ENCODE assay signal across 9 mouse cellular contexts in genomic region chr7:102076714-102077296, GRCm38 (mm10). TPM values are rescaled to one million over a fixed set of nuclear protein-coding genes. Genes with fewer than 3 reads are reported as not detected.
DNase-seq lines count a peak whose midpoint lies in the region; ATAC-seq and TF ChIP-seq lines count a peak whose summit lies in the region.
"Had no signal": no experiment of that assay in that cellular context is flagged by ENCODE, and none has a peak within 500 bp of the region (broad histone marks: within the 10 kb centered on the region; RNA-seq: fewer than 3 reads in every experiment).

No protein-coding gene starts in this region.

- no peak overlapping the region for H3K4me2 ChIP-seq in intestine, postnatal 0 days (replicated peaks; ENCODE audit: low read depth)
- H3K4me2 ChIP-seq in intestine, embryonic 15.5 days (replicated peaks) = no peak overlapping the region
- no peak overlapping the region for H3K4me2 ChIP-seq in heart, embryonic 11.5 days

- no peak for ATAC-seq in intestine, postnatal 0 days
- no peak for ATAC-seq in intestine, embryonic 15.5 days
- peak; percentile 76 for ATAC-seq in common myeloid progenitor, adult 5-6 weeks (replicated peaks; ENCODE audit: low read depth, poor library complexity, severe bottlenecking)
- ATAC-seq in heart, embryonic 11.5 days (replicated peaks; ENCODE audit: insufficient number of reproducible peaks, low FRiP score, low TSS enrichment) = no peak

- H3K4me3 ChIP-seq in intestine, postnatal 0 days (ENCODE audit: low read depth, low read length) = no peak overlapping the region
- H3K4me3 ChIP-seq in intestine, embryonic 15.5 days (replicated peaks) = no peak overlapping the region
- no peak overlapping the region for H3K4me3 ChIP-seq in E14TG2a.4 (replicated peaks; ENCODE audit: low read length)
- no peak overlapping the region for H3K4me3 ChIP-seq in heart, embryonic 11.5 days (ENCODE audit: low read depth, low read length)
- no peak overlapping the region for H3K4me3 ChIP-seq in hindbrain, embryonic 10.5 days

- peak; percentile 76 for TF ChIP-seq CTCF in intestine, postnatal 0 days (IDR thresholded peaks at IDR 0.05; ENCODE audit: low read depth)
- TF ChIP-seq CTCF in E14TG2a.4 (conservative IDR thresholded peaks at IDR 0.05; ENCODE audit: low read length) = peak; percentile 59

- WGBS in intestine, postnatal 0 days = 78% methylated on average over 7 of the region's 7 CpGs
- WGBS in intestine, embryonic 15.5 days = 84% methylated on average over 7 of the region's 7 CpGs
- WGBS in heart, embryonic 11.5 days (ENCODE audit: insufficient replicate concordance) = 81% methylated on average over 7 of the region's 7 CpGs
- 88% methylated on average over 7 of the region's 7 CpGs for WGBS in hindbrain, embryonic 10.5 days

- H3K27ac ChIP-seq in intestine, postnatal 0 days (ENCODE audit: low read depth, low read length) = no peak overlapping the region
- H3K27ac ChIP-seq in intestine, embryonic 15.5 days = no peak overlapping the region
- H3K27ac ChIP-seq in heart, embryonic 11.5 days (ENCODE audit: low read depth, low read length) = no peak overlapping the region
- no peak overlapping the region for H3K27ac ChIP-seq in hindbrain, embryonic 10.5 days

- H3K9me3 ChIP-seq in intestine, postnatal 0 days (ENCODE audit: control insufficient read depth) = no peaks in the 10 kb centered on the region
- H3K9me3 ChIP-seq in intestine, embryonic 15.5 days = no peaks in the 10 kb centered on the region
- H3K9me3 ChIP-seq in E14TG2a.4 (ENCODE audit: low read length) = no peaks in the 10 kb centered on the region
- H3K9me3 ChIP-seq in heart, embryonic 11.5 days (replicated peaks; ENCODE audit: control insufficient read depth, low read length) = no peaks in the 10 kb centered on the region
- H3K9me3 ChIP-seq in hindbrain, embryonic 10.5 days = no peaks in the 10 kb centered on the region

- H3K27me3 ChIP-seq in intestine, postnatal 0 days (replicated peaks; ENCODE audit: control insufficient read depth, insufficient read depth, low read length) = no peaks in the 10 kb centered on the region
- H3K27me3 ChIP-seq in intestine, embryonic 15.5 days (replicated peaks) = no peaks in the 10 kb centered on the region
- no peaks in the 10 kb centered on the region for H3K27me3 ChIP-seq in E14TG2a.4 (ENCODE audit: insufficient read depth, low read length)
- no peaks in the 10 kb centered on the region for H3K27me3 ChIP-seq in heart, embryonic 11.5 days (ENCODE audit: control insufficient read depth, insufficient read depth, low read length)
- no peaks in the 10 kb centered on the region for H3K27me3 ChIP-seq in hindbrain, embryonic 10.5 days (ENCODE audit: insufficient read depth, poor library complexity, severe bottlenecking)

- peaks cover 63% of the 10 kb centered on the region for H3K36me3 ChIP-seq in intestine, postnatal 0 days (ENCODE audit: control insufficient read depth, insufficient read depth)
- H3K36me3 ChIP-seq in intestine, embryonic 15.5 days = peaks cover 42% of the 10 kb centered on the region
- peaks cover 92% of the 10 kb centered on the region for H3K36me3 ChIP-seq in E14TG2a.4 (ENCODE audit: insufficient read depth, low read length)
- H3K36me3 ChIP-seq in heart, embryonic 11.5 days (ENCODE audit: control insufficient read depth, insufficient read depth, low read length) = peaks cover 50% of the 10 kb centered on the region
- peaks cover 96% of the 10 kb centered on the region for H3K36me3 ChIP-seq in hindbrain, embryonic 10.5 days

- no peaks in the 10 kb centered on the region for H3K4me1 ChIP-seq in intestine, postnatal 0 days (replicated peaks; ENCODE audit: control insufficient read depth, insufficient read depth, low read length)
- no peaks in the 10 kb centered on the region for H3K4me1 ChIP-seq in intestine, embryonic 15.5 days (replicated peaks)
- H3K4me1 ChIP-seq in E14TG2a.4 (replicated peaks; ENCODE audit: low read depth, low read length) = no peaks in the 10 kb centered on the region; the same call in none of the 2 replicates
- H3K4me1 ChIP-seq in heart, embryonic 11.5 days (ENCODE audit: control insufficient read depth, insufficient read depth, low read length) = no peaks in the 10 kb centered on the region
- H3K4me1 ChIP-seq in hindbrain, embryonic 10.5 days (replicated peaks) = no peaks in the 10 kb centered on the region

- DNase-seq in lung, postnatal 36 days = peak; percentile 31
- no peak for DNase-seq in gastrocnemius, postnatal 4 days (ENCODE audit: low spot score in 2 of 2)
- DNase-seq in hindbrain, embryonic 10.5 days (ENCODE audit: low spot score) = no peak

- H3K9ac ChIP-seq in intestine, postnatal 0 days (ENCODE audit: low read depth, low read length) = no peak overlapping the region
- H3K9ac ChIP-seq in intestine, embryonic 15.5 days = no peak overlapping the region
- H3K9ac ChIP-seq in heart, embryonic 11.5 days (ENCODE audit: low read depth, low read length) = no peak overlapping the region

RNA-seq across cellular contexts. Expression of gene Trpc2, which starts 6.1 kb away (rescaled TPM):
- 0.05 TPM in 1 of 2 replicates, not detected in the other for polyA plus RNA-seq in intestine, postnatal 0 days (2015; fragmentation: Nextera tagmentation; extraction: Ambion mirVana)
- polyA plus RNA-seq in intestine, embryonic 15.5 days (2015; fragmentation: Nextera tagmentation; extraction: Ambion mirVana) = not detected in 2 replicates
- total RNA-seq in common myeloid progenitor, adult 5-6 weeks (2017) = 0.69 and 1.3 TPM in 2 replicates
- not detected in 2 replicates for polyA plus RNA-seq in heart, embryonic 11.5 days (2014; fragmentation: Nextera tagmentation; extraction: Ambion mirVana)
- under 1 TPM; 0.29 to 0.93 TPM for total RNA-seq in gastrocnemius, postnatal 4 days (2021)
- polyA plus RNA-seq in hindbrain, embryonic 10.5 days (2016; fragmentation: Nextera tagmentation; extraction: Ambion mirVana) = not detected in 2 replicates

RNA-seq across cellular contexts. Expression of gene Xntrpc, which starts 11.3 kb away (rescaled TPM):
- polyA plus RNA-seq in intestine, postnatal 0 days (2015; fragmentation: Nextera tagmentation; extraction: Ambion mirVana) = 0.16 TPM in 1 of 2 replicates, not detected in the other
- 0.75 and 1.0 TPM in 2 replicates for polyA plus RNA-seq in intestine, embryonic 15.5 days (2015; fragmentation: Nextera tagmentation; extraction: Ambion mirVana)
- total RNA-seq in common myeloid progenitor, adult 5-6 weeks (2017) = 0.68 and 0.69 TPM in 2 replicates
- polyA plus RNA-seq in heart, embryonic 11.5 days (2014; fragmentation: Nextera tagmentation; extraction: Ambion mirVana) = 0.70 and 1.4 TPM in 2 replicates
- total RNA-seq in gastrocnemius, postnatal 4 days (2021) = 1 to 10 TPM; 1.4 to 2.6 TPM
- polyA plus RNA-seq in hindbrain, embryonic 10.5 days (2016; fragmentation: Nextera tagmentation; extraction: Ambion mirVana) = 2.0 and 2.2 TPM in 2 replicates

RNA-seq across cellular contexts. Expression of gene Xndc1, which starts 11.5 kb away (rescaled TPM):
- polyA plus RNA-seq in intestine, postnatal 0 days (2015; fragmentation: Nextera tagmentation; extraction: Ambion mirVana) = 4.4 and 6.1 TPM in 2 replicates
- polyA plus RNA-seq in intestine, embryonic 15.5 days (2015; fragmentation: Nextera tagmentation; extraction: Ambion mirVana) = 22.9 and 24.3 TPM in 2 replicates
- 27.5 and 43.1 TPM in 2 replicates for total RNA-seq in common myeloid progenitor, adult 5-6 weeks (2017)
- polyA plus RNA-seq in heart, embryonic 11.5 days (2014; fragmentation: Nextera tagmentation; extraction: Ambion mirVana) = 15.7 and 18.3 TPM in 2 replicates
- total RNA-seq in gastrocnemius, postnatal 4 days (2021) = 10 to 100 TPM; 14.5 to 18.6 TPM
- 37.4 and 42.3 TPM in 2 replicates for polyA plus RNA-seq in hindbrain, embryonic 10.5 days (2016; fragmentation: Nextera tagmentation; extraction: Ambion mirVana)

RNA-seq across cellular contexts. Expression of gene Rnf121, which starts 11.5 kb away (rescaled TPM):
- 21.9 and 22.3 TPM in 2 replicates for polyA plus RNA-seq in intestine, postnatal 0 days (2015; fragmentation: Nextera tagmentation; extraction: Ambion mirVana)
- polyA plus RNA-seq in intestine, embryonic 15.5 days (2015; fragmentation: Nextera tagmentation; extraction: Ambion mirVana) = 28.0 and 30.3 TPM in 2 replicates
- 6.6 and 13.2 TPM in 2 replicates for total RNA-seq in common myeloid progenitor, adult 5-6 weeks (2017)
- polyA plus RNA-seq in heart, embryonic 11.5 days (2014; fragmentation: Nextera tagmentation; extraction: Ambion mirVana) = 20.2 and 22.0 TPM in 2 replicates
- 10 to 100 TPM; 27.4 to 31.3 TPM for total RNA-seq in gastrocnemius, postnatal 4 days (2021)
- 30.3 and 32.3 TPM in 2 replicates for polyA plus RNA-seq in hindbrain, embryonic 10.5 days (2016; fragmentation: Nextera tagmentation; extraction: Ambion mirVana)

RNA-seq across cellular contexts. Expression of gene Art1, which starts 24.7 kb away (rescaled TPM):
- 0.13 TPM in 1 of 2 replicates, not detected in the other for polyA plus RNA-seq in intestine, postnatal 0 days (2015; fragmentation: Nextera tagmentation; extraction: Ambion mirVana)
- polyA plus RNA-seq in intestine, embryonic 15.5 days (2015; fragmentation: Nextera tagmentation; extraction: Ambion mirVana) = 0.34 and 0.59 TPM in 2 replicates
- total RNA-seq in common myeloid progenitor, adult 5-6 weeks (2017) = 0.15 TPM in 1 of 2 replicates, not detected in the other
- polyA plus RNA-seq in heart, embryonic 11.5 days (2014; fragmentation: Nextera tagmentation; extraction: Ambion mirVana) = 9.5 and 9.8 TPM in 2 replicates
- total RNA-seq in gastrocnemius, postnatal 4 days (2021) = 100 to 1,000 TPM; 223 to 276 TPM
- polyA plus RNA-seq in hindbrain, embryonic 10.5 days (2016; fragmentation: Nextera tagmentation; extraction: Ambion mirVana) = 0.78 and 1.7 TPM in 2 replicates
- total RNA-seq: left cerebral cortex, postnatal 14 days had no signal
